Mouse (Mus musculus): ENCODE measurements around the gene Mdn1. TPM values are rescaled to one million over a fixed set of nuclear protein-coding genes. Genes with fewer than 3 reads are reported as not detected.

Mdn1 gene
- total and polyA plus RNA-seq, 2 experiments from 2014 or later = 5.9 to 29.8 TPM

GRCm38 (mm10) chr4:32717733-32718132, 60.8 kb downstream of the Mdn1 start:
- no peaks in the 10 kb centered on the region for H3K9me3 ChIP-seq (ENCODE audit: low read length)
- no peaks in the 10 kb centered on the region for H3K4me1 ChIP-seq (ENCODE audit: insufficient read depth)
- WGBS = 91% methylated on average over 1 of the region's 1 CpGs
- no peak for TF ChIP-seq CTCF (IDR thresholded peaks at IDR 0.05; ENCODE audit: low read depth)
- no peaks in the 10 kb centered on the region for H3K27me3 ChIP-seq (ENCODE audit: insufficient read depth, low read length)
- peaks cover 65% of the 10 kb centered on the region for H3K36me3 ChIP-seq (ENCODE audit: insufficient read depth)
- DNase-seq (no peak), ATAC-seq (no peak)
- no peak overlapping the region for H3K27ac ChIP-seq (ENCODE audit: low read depth, low read length)
- no peak overlapping the region for H3K4me2 ChIP-seq (ENCODE audit: low read depth)
- H3K9ac ChIP-seq = no peak overlapping the region
- no peak overlapping the region for H3K4me3 ChIP-seq (ENCODE audit: low read depth, low read length)

GRCm38 (mm10) chr4:32745394-32745793, 88.5 kb downstream of the Mdn1 start:
- 84% methylated on average over 6 of the region's 6 CpGs for WGBS
- H3K9ac ChIP-seq = no peak overlapping the region
- H3K36me3 ChIP-seq (ENCODE audit: insufficient read depth) = peaks cover 96% of the 10 kb centered on the region
- no peaks in the 10 kb centered on the region for H3K4me1 ChIP-seq (ENCODE audit: insufficient read depth)
- no peak for ATAC-seq
- no peak overlapping the region for H3K4me2 ChIP-seq (ENCODE audit: low read depth)
- no peak overlapping the region for H3K27ac ChIP-seq (ENCODE audit: low read depth, low read length)
- peak; percentile 14 for DNase-seq
- peak; percentile 47 for TF ChIP-seq CTCF (IDR thresholded peaks at IDR 0.05; ENCODE audit: low read depth)
- no peaks in the 10 kb centered on the region for H3K9me3 ChIP-seq (ENCODE audit: low read length)
- H3K4me3 ChIP-seq (ENCODE audit: low read depth, low read length) = no peak overlapping the region
- H3K27me3 ChIP-seq (ENCODE audit: insufficient read depth, low read length) = no peaks in the 10 kb centered on the region

DNA sequence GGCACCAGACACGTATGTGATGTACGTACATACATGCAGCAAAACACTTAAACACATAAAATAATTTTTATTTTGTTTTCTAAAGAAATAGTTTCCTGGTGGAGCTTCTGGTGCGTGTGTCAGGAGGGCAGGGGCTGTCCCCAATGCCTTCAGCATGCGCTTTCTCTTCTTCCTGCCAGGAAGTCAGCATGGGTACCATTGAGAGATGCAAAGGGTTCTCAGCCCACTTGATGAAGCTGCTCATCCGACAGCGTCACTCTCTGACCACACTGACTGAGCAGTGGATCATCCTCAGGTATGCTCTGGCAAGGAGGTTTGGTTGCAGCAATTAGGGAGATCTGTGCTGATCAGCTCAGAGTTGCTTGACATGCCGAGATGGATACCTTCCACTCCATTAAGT, 91.5 kb downstream of the Mdn1 start:
- no peak for ATAC-seq
- Histone ChIP-seq H3K27ac (ENCODE audit: low read depth, low read length) (no peak overlapping the region), H3K4me2 (ENCODE audit: low read depth) (no peak overlapping the region), H3K27me3 (ENCODE audit: insufficient read depth, low read length) (no peaks in the 10 kb centered on the region), H3K36me3 (ENCODE audit: insufficient read depth) (peaks cover 82% of the 10 kb centered on the region), H3K9ac (no peak overlapping the region), H3K4me3 (ENCODE audit: low read depth, low read length) (no peak overlapping the region), H3K4me1 (ENCODE audit: insufficient read depth) (no peaks in the 10 kb centered on the region), H3K9me3 (ENCODE audit: low read length) (no peaks in the 10 kb centered on the region)
- no peak for DNase-seq
- TF ChIP-seq CTCF (IDR thresholded peaks at IDR 0.05; ENCODE audit: low read depth) = no peak
- 90% methylated on average over 7 of the region's 7 CpGs for WGBS

GRCm38 (mm10) chr4:32750711-32751110, 93.8 kb downstream of the Mdn1 start:
- no peaks in the 10 kb centered on the region for H3K27me3 ChIP-seq (ENCODE audit: insufficient read depth, low read length)
- peak; percentile 92 for ATAC-seq
- 72% methylated on average over 1 of the region's 1 CpGs for WGBS
- no peak for TF ChIP-seq CTCF (IDR thresholded peaks at IDR 0.05; ENCODE audit: low read depth)
- DNase-seq = peak; percentile 42
- peaks cover 71% of the 10 kb centered on the region for H3K36me3 ChIP-seq (ENCODE audit: insufficient read depth)
- no peak overlapping the region for H3K4me3 ChIP-seq (ENCODE audit: low read depth, low read length)
- H3K4me1 ChIP-seq (ENCODE audit: insufficient read depth) = no peaks in the 10 kb centered on the region
- H3K9me3 ChIP-seq (ENCODE audit: low read length) = no peaks in the 10 kb centered on the region
- no peak overlapping the region for H3K4me2 ChIP-seq (ENCODE audit: low read depth)
- H3K9ac ChIP-seq = no peak overlapping the region
- H3K27ac ChIP-seq (ENCODE audit: low read depth, low read length) = no peak overlapping the region

GRCm38 (mm10) chr4:32757430-32757829, 100.5 kb downstream of the Mdn1 start:
- ATAC-seq (peak; percentile 83), DNase-seq (peak; percentile 27)
- Histone ChIP-seq H3K4me2 (ENCODE audit: low read depth) (no peak overlapping the region), H3K9me3 (ENCODE audit: low read length) (no peaks in the 10 kb centered on the region), H3K27ac (ENCODE audit: low read depth, low read length) (no peak overlapping the region), H3K4me1 (ENCODE audit: insufficient read depth) (no peaks in the 10 kb centered on the region), H3K36me3 (ENCODE audit: insufficient read depth) (peaks cover 60% of the 10 kb centered on the region), H3K27me3 (ENCODE audit: insufficient read depth, low read length) (no peaks in the 10 kb centered on the region), H3K9ac (no peak overlapping the region), H3K4me3 (ENCODE audit: low read depth, low read length) (no peak overlapping the region)
- 77% methylated on average over 2 of the region's 2 CpGs for WGBS
- TF ChIP-seq CTCF (IDR thresholded peaks at IDR 0.05; ENCODE audit: low read depth) = no peak

GRCm38 (mm10) chr4:32767471-32767870, 110.6 kb downstream of the Mdn1 start:
- 71% methylated on average over 7 of the region's 7 CpGs for WGBS

DNA sequence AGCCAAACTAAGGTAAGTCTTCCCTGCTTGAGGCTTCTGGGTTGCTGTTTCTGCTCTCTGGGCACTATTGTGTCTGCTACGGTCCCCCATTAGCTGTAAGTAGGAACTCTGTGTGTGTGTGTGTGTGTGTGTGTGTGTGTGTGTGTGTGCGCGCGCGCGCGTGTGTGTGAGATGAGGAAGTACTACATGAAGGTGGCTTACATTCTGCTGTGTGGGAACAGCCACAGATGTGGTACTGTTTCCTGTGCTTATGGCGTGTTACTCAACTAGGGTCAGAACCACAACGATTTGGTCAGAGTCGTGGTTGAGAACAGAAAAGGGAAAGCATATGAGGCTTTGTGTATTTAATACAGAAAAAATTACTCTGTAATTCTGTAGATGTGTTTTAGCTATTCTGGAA, 111.1 kb downstream of the Mdn1 start:
- Histone ChIP-seq H3K36me3 (ENCODE audit: insufficient read depth) (peaks cover 69% of the 10 kb centered on the region), H3K9me3 (ENCODE audit: low read length) (no peaks in the 10 kb centered on the region), H3K9ac (no peak overlapping the region), H3K4me1 (ENCODE audit: insufficient read depth) (no peaks in the 10 kb centered on the region), H3K27me3 (ENCODE audit: insufficient read depth, low read length) (no peaks in the 10 kb centered on the region), H3K4me3 (ENCODE audit: low read depth, low read length) (no peak overlapping the region), H3K27ac (ENCODE audit: low read depth, low read length) (no peak overlapping the region), H3K4me2 (ENCODE audit: low read depth) (no peak overlapping the region)
- no peak for TF ChIP-seq CTCF (IDR thresholded peaks at IDR 0.05; ENCODE audit: low read depth)
- ATAC-seq (no peak), DNase-seq (no peak)
- WGBS = 88% methylated on average over 10 of the region's 10 CpGs

More at GRCm38 (mm10) chr4:32767471-32767870, 110.6 kb downstream of the Mdn1 start:
- Histone ChIP-seq H3K36me3 (ENCODE audit: insufficient read depth) (peaks cover 69% of the 10 kb centered on the region), H3K4me3 (ENCODE audit: low read depth, low read length) (no peak overlapping the region), H3K27ac (ENCODE audit: low read depth, low read length) (no peak overlapping the region), H3K9me3 (ENCODE audit: low read length) (no peaks in the 10 kb centered on the region), H3K27me3 (ENCODE audit: insufficient read depth, low read length) (no peaks in the 10 kb centered on the region), H3K9ac (no peak overlapping the region), H3K4me2 (ENCODE audit: low read depth) (no peak overlapping the region), H3K4me1 (ENCODE audit: insufficient read depth) (no peaks in the 10 kb centered on the region)
- ATAC-seq = no peak
- no peak for DNase-seq
- TF ChIP-seq CTCF (IDR thresholded peaks at IDR 0.05; ENCODE audit: low read depth) = no peak

Data from forebrain, postnatal 0 days (tissue).